Mouse (Mus musculus) kidney, adult 2 months (tissue): ENCODE data around the gene Rptn. TPM values are rescaled to one million over a fixed set of nuclear protein-coding genes. Genes with fewer than 3 reads are reported as not detected.
"Not testable (repeated sequence)": the region's sequence is repeated elsewhere in the genome, so short reads cannot be mapped to it uniquely, and the experiment has no call there.

Experiments
- DNase-seq: peaks from one replicate; pipeline ENCODE4 v3.0.0; 2021
- H3K27ac ChIP-seq: fragments of 200-500 bp; 2 replicates; pipeline ENCODE4 v1.5.1; 2012; ENCODE audit warnings: low read depth, low read length, control low read depth, inconsistent platforms; ENCODE audit not compliant: insufficient read depth
- H3K27me3 ChIP-seq: fragments of 200-500 bp; replicated peaks from 2 replicates; pipeline ENCODE4 v1.6.1; 2012; ENCODE audit warnings: mild to moderate bottlenecking, moderate library complexity, low read length, inconsistent platforms; ENCODE audit not compliant: control insufficient read depth, insufficient read depth
- H3K36me3 ChIP-seq: fragments of 200-500 bp; 2 replicates; pipeline ENCODE4 v1.6.1; 2012; ENCODE audit warnings: mild to moderate bottlenecking, moderate library complexity, low read length, inconsistent platforms; ENCODE audit not compliant: control insufficient read depth, insufficient read depth
- H3K4me1 ChIP-seq: fragments of 200-500 bp; 2 replicates; pipeline ENCODE4 v1.6.1; 2011; ENCODE audit warnings: low read length; ENCODE audit not compliant: control insufficient read depth, insufficient read depth
- H3K4me3 ChIP-seq: fragments of 200-500 bp; 2 replicates; pipeline ENCODE4 v1.5.1; 2011; ENCODE audit warnings: mild to moderate bottlenecking, low read depth, low read length, control low read depth; ENCODE audit not compliant: insufficient read depth
- CTCF ChIP-seq: fragments of 200-500 bp; conservative IDR thresholded peaks from 2 replicates; pipeline ENCODE4 v1.5.1; 2011; ENCODE audit warnings: low read depth, mild to moderate bottlenecking, control low read depth, low read length, moderate library complexity, mixed read lengths; ENCODE audit not compliant: insufficient read depth, insufficient read length
- POLR2A ChIP-seq: fragments of 200-500 bp; IDR thresholded peaks from one replicate; pipeline ENCODE4 v1.6.1; 2011; ENCODE audit warnings: low read depth, low read length, control low read depth
- WGBS: fragments of 180-500 bp; shearing (Covaris S2); methylation state at CpG from one replicate; pipeline ENCODE4 v1.1.7; 2018; 5-methylcytosine and 5-hydroxymethylcytosine counted together
- polyA plus RNA-seq: library from polyadenylated mRNA; depleted of rRNA; stranded (reverse); fragments of >200 nt; gene quantifications from 2 replicates; pipeline ENCODE4 v1.2.3, GENCODE M21; 2012; rRNA removed

The Rptn gene
- polyA plus RNA-seq, 1 experiment, result not detected

DNA sequence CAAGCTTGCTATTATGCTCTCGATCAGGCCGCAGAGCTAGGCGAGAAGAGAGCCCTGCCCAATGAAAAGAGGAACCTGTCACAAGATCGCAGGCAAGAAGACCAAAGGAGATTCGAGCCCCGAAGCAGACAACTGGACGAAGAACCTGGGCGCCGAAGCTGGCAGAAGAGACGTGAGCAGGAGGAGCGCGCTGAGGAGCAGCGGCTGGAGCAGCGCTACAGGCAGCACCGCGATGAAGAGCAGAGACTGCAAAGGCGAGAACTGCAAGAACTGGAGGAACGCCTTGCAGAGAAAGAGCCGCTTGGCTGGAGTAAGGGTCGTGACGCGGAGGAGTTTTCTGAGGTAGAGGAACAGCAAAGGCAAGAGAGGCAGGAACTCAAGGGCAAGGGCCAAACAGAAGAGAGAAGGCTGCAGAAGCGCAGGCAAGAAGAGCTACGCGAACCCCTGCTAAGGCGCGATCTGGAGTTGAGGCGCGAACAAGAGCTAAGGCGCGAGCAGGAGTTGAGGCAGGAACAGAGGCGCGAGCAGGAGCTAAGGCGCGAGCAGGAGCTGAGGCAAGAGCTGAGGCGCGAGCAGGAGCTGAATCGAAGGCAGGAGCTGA, 50.1 kb downstream of the Rptn start:
- no peak overlapping the region; the same call in 1 of the 2 replicates for H3K27ac ChIP-seq
- 1% methylated on average over 38 of the region's 38 CpGs for WGBS
- no peak for TF ChIP-seq POLR2A
- TF ChIP-seq CTCF, result no peak
- no peaks in the 10 kb centered on the region for H3K27me3 ChIP-seq
- H3K4me3 ChIP-seq, result peak overlapping the region; percentile 61
- DNase-seq, result peak; percentile 33
- H3K36me3 ChIP-seq, result no peaks in the 10 kb centered on the region
- H3K4me1 ChIP-seq, result peaks cover 6% of the 10 kb centered on the region; the same call in 1 of the 2 replicates

DNA sequence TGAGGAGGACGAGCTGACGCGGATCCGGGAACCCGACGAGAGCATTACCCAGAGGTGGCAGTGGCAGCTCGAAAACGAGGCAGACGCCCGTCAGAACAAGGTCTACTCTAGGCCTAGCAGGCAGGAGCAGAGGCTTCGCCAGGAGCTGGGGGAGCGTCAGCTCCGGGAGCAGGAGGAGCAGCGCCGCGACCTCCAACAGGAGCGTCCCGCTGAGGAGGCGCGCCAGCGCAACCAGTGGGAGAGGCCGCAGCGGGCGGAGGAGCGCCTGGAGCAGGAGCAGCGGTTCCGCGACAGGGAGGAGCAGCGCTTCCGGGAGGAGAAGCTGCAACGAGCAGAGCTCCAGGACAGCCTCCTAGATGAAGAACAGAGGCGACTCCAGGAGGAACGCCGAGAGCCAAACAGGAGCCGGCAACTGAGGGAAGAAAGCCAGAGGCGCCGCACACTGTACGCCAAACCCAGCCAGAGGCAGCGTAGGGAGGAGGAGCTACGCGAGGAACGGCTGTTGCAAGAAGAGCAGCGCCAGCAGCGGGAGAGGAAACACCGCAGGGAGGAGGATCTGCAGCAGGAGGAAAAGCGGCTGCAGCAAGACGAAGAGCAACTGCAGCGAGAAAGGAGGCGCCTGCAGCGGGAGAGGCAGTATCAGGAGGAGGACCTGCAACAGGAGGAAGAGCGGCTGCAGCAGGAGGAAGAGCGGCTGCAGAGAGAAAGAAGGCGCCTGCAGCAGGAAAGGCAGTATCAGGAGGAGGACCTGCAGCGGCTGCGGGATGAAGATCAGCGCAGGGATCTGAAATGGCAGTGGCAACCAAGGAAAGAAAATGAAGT, 51.1 kb downstream of the Rptn start:
- H3K27ac ChIP-seq, result peak overlapping the region; percentile 29
- TF ChIP-seq POLR2A (peak; percentile 33), CTCF (0 out of 2 replicates have a peak, but pooled peaks have one; percentile 2)
- DNase-seq, result peak; percentile 84
- H3K36me3 ChIP-seq, result no peaks in the 10 kb centered on the region
- peak overlapping the region; percentile 61 for H3K4me3 ChIP-seq
- under 1% methylated on average over 56 of the region's 56 CpGs for WGBS
- H3K4me1 ChIP-seq, result peaks cover 6% of the 10 kb centered on the region; the same call in 1 of the 2 replicates
- no peaks in the 10 kb centered on the region for H3K27me3 ChIP-seq

DNA sequence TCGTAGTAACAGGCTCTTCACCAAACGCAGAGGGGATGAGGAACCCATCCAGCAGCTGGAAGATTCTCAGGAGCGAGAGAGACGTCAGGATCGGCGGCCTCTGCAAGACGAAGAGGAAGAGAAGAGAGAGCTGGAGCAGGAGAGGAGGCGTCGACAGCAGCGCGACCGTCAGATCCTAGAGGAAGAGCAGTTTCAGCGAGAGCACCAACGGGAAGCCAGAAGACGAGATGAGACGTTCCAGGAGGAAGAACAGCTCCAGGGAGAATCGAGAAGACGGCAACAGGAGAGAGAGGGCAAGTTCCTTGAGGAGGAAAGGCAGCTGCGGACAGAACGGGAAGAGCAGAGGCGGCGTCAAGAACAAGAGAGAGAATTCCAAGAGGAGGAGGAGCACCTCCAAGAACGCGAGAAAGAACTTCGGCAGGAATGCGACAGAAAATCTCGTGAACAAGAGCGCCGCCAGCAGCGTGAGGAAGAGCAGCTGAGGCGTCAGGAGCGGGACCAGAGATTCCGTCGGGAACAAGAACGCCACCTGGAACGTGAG, 51.7 kb downstream of the Rptn start:
- Histone ChIP-seq H3K4me1 (peaks cover 6% of the 10 kb centered on the region; the same call in 1 of the 2 replicates), H3K36me3 (no peaks in the 10 kb centered on the region), H3K27ac (peak overlapping the region; percentile 29), H3K4me3 (peak overlapping the region; percentile 61), H3K27me3 (no peaks in the 10 kb centered on the region)
- WGBS, result under 1% methylated on average over 36 of the region's 36 CpGs
- DNase-seq, result peak; percentile 76
- no peak for TF ChIP-seq CTCF
- no peak for TF ChIP-seq POLR2A

GRCm38 (mm10) chr3:93446128-93446755, 52.7 kb downstream of the Rptn start:
- Histone ChIP-seq H3K27ac (peak overlapping the region; percentile 57), H3K27me3 (no peaks in the 10 kb centered on the region), H3K36me3 (no peaks in the 10 kb centered on the region), H3K4me3 (peak overlapping the region; percentile 61), H3K4me1 (peaks cover 6% of the 10 kb centered on the region; the same call in 1 of the 2 replicates)
- no peak for TF ChIP-seq CTCF
- TF ChIP-seq POLR2A, result no peak
- WGBS, result under 1% methylated on average over 54 of the region's 54 CpGs
- peak; percentile 46 for DNase-seq

GRCm38 (mm10) chr3:93446756-93447137, 53.2 kb downstream of the Rptn start:
- Histone ChIP-seq H3K4me3 (peak overlapping the region; percentile 61), H3K27ac (peak overlapping the region; percentile 57)
- DNase-seq, H3K27me3 ChIP-seq, H3K4me1 ChIP-seq, H3K36me3 ChIP-seq: not testable (repeated sequence)
- 1% methylated on average over 32 of the region's 32 CpGs for WGBS

DNA sequence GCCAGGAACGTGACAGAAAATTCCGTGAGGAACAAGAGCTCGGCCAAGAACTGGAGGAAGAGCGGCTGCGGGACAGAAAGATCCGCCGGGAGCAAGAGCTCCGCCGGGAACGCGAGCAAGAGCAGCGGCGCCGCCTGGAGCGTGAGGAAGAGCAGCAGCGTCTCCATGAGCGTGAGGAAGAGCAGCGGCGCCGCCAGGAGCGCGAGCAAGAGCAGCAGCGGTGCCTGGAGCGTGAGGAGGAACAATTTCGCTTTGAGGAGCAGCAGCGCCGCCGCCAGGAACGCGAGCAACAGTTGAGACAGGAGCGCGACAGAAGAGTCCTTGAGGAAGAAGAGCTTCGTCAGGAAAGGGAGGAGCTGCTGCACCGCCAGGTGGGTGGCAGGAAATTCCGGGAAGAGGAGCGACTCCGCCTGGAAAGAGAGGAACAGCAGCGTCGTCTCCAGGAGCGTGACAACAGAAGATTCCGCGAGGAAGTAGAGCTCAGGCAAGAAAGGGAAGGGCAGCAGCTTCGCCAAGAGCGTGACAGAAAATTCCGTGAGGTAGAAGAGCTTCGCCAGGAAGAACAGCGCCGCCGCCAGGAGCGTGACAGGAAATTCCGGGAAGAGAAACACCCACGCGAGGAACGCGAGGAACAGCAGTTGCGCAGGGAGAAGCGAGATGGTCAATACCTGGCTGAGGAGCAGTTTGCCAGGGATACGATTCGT, 53.8 kb downstream of the Rptn start:
- peak; percentile 66 for TF ChIP-seq POLR2A
- peak; percentile 31; the same call in 1 of the 2 replicates for TF ChIP-seq CTCF
- Histone ChIP-seq H3K4me1 (peaks cover 6% of the 10 kb centered on the region; the same call in 1 of the 2 replicates), H3K36me3 (no peaks in the 10 kb centered on the region), H3K27me3 (no peaks in the 10 kb centered on the region), H3K27ac (peak overlapping the region; percentile 57), H3K4me3 (peak overlapping the region; percentile 61)
- WGBS, result under 1% methylated on average over 59 of the region's 59 CpGs
- peak; percentile 84 for DNase-seq

Other genes starting within 250 kb of the Rptn start
- not detected in 2 replicates for gene Crnn, start 248.9 kb upstream of the Rptn start, polyA plus RNA-seq
- gene Flg2, start 196.4 kb upstream of the Rptn start, polyA plus RNA-seq, result not detected in 2 replicates
- not detected in 2 replicates for gene Flg, start 120.2 kb upstream of the Rptn start, polyA plus RNA-seq
- gene Hrnr, start 74.0 kb upstream of the Rptn start, polyA plus RNA-seq, result not detected in 2 replicates
- 0.83 and 1.5 TPM in 2 replicates for gene Tchh, start 48.6 kb downstream of the Rptn start, polyA plus RNA-seq
- gene Tchhl1, start 75.1 kb downstream of the Rptn start, polyA plus RNA-seq, result 0.34 and 0.47 TPM in 2 replicates
- 183 and 285 TPM in 2 replicates for gene S100a11, start 126.8 kb downstream of the Rptn start, polyA plus RNA-seq
- 83.6 and 104 TPM in 2 replicates for gene S100a10, start 161.4 kb downstream of the Rptn start, polyA plus RNA-seq